Mouse (Mus musculus): Measurements from ENCODE around the gene Fpr1. TPM values are rescaled to one million over a fixed set of nuclear protein-coding genes. Genes with fewer than 3 reads are reported as not detected.

The Fpr1 gene
- polyA plus RNA-seq, 1 experiment = not detected

GRCm38 (mm10) chr17:17837919-17838701 is 45.6 kb downstream of the Fpr1 start:
- no peaks in the 10 kb centered on the region; the same call in 1 of the 2 replicates for H3K4me1 ChIP-seq (ENCODE audit: control insufficient read depth, insufficient read depth, low read length)
- TF ChIP-seq POLR2A (IDR thresholded peaks at IDR 0.05; ENCODE audit: extremely low read depth, insufficient read depth, low read length) = peak; percentile 72
- TF ChIP-seq CTCF (IDR thresholded peaks at IDR 0.05; ENCODE audit: extremely low read depth, insufficient read depth, low read length) = peak; percentile 51
- peak overlapping the region; percentile 54 for H3K27ac ChIP-seq (ENCODE audit: insufficient read depth, low read length)
- peak overlapping the region; percentile 36 for H3K4me3 ChIP-seq (ENCODE audit: insufficient read depth, low read length)

GRCm38 (mm10) chr17:17837426-17837825 is 46.3 kb downstream of the Fpr1 start:
- H3K4me1 ChIP-seq (ENCODE audit: control insufficient read depth, insufficient read depth, low read length) = no peaks in the 10 kb centered on the region; the same call in 1 of the 2 replicates
- peak overlapping the region; percentile 54 for H3K27ac ChIP-seq (ENCODE audit: insufficient read depth, low read length)
- H3K4me3 ChIP-seq (ENCODE audit: insufficient read depth, low read length) = peak overlapping the region; percentile 36
- TF ChIP-seq POLR2A (IDR thresholded peaks at IDR 0.05; ENCODE audit: extremely low read depth, insufficient read depth, low read length) (no peak), CTCF (IDR thresholded peaks at IDR 0.05; ENCODE audit: extremely low read depth, insufficient read depth, low read length) (no peak)

- Histone ChIP-seq H3K27ac (ENCODE audit: insufficient read depth, low read length) (no peak overlapping the region), H3K4me3 (ENCODE audit: insufficient read depth, low read length) (no peak overlapping the region), H3K4me1 (ENCODE audit: control insufficient read depth, insufficient read depth, low read length) (no peaks in the 10 kb centered on the region; the same call in 1 of the 2 replicates)
- TF ChIP-seq CTCF (IDR thresholded peaks at IDR 0.05; ENCODE audit: extremely low read depth, insufficient read depth, low read length) (no peak), POLR2A (IDR thresholded peaks at IDR 0.05; ENCODE audit: extremely low read depth, insufficient read depth, low read length) (no peak)
Observed at GRCm38 (mm10) chr17:17836101-17836500, 47.6 kb downstream of the Fpr1 start.

- Histone ChIP-seq H3K4me1 (ENCODE audit: control insufficient read depth, insufficient read depth, low read length) (no peaks in the 10 kb centered on the region; the same call in 1 of the 2 replicates), H3K4me3 (ENCODE audit: insufficient read depth, low read length) (no peak overlapping the region), H3K27ac (ENCODE audit: insufficient read depth, low read length) (no peak overlapping the region)
- TF ChIP-seq CTCF (IDR thresholded peaks at IDR 0.05; ENCODE audit: extremely low read depth, insufficient read depth, low read length) (no peak), POLR2A (IDR thresholded peaks at IDR 0.05; ENCODE audit: extremely low read depth, insufficient read depth, low read length) (no peak)
Observed at GRCm38 (mm10) chr17:17834896-17835295, 48.8 kb downstream of the Fpr1 start.

GRCm38 (mm10) chr17:17830731-17831130 is 53.0 kb downstream of the Fpr1 start:
- TF ChIP-seq CTCF (IDR thresholded peaks at IDR 0.05; ENCODE audit: extremely low read depth, insufficient read depth, low read length) (no peak), POLR2A (IDR thresholded peaks at IDR 0.05; ENCODE audit: extremely low read depth, insufficient read depth, low read length) (no peak)

GRCm38 (mm10) chr17:17829816-17830535 is 53.8 kb downstream of the Fpr1 start:
- H3K4me3 ChIP-seq (ENCODE audit: insufficient read depth, low read length) = peak overlapping the region; percentile 93
- TF ChIP-seq CTCF (IDR thresholded peaks at IDR 0.05; ENCODE audit: extremely low read depth, insufficient read depth, low read length) (no peak), POLR2A (IDR thresholded peaks at IDR 0.05; ENCODE audit: extremely low read depth, insufficient read depth, low read length) (no peak)
- no peaks in the 10 kb centered on the region; the same call in 1 of the 2 replicates for H3K4me1 ChIP-seq (ENCODE audit: control insufficient read depth, insufficient read depth, low read length)
- H3K27ac ChIP-seq (ENCODE audit: insufficient read depth, low read length) = peak overlapping the region; percentile 79

More at GRCm38 (mm10) chr17:17830731-17831130, 53.0 kb downstream of the Fpr1 start:
- Histone ChIP-seq H3K27ac (ENCODE audit: insufficient read depth, low read length) (no peak overlapping the region), H3K4me3 (ENCODE audit: insufficient read depth, low read length) (no peak overlapping the region), H3K4me1 (ENCODE audit: control insufficient read depth, insufficient read depth, low read length) (no peaks in the 10 kb centered on the region; the same call in 1 of the 2 replicates)

- Histone ChIP-seq H3K4me1 (ENCODE audit: control insufficient read depth, insufficient read depth, low read length) (no peaks in the 10 kb centered on the region; the same call in 1 of the 2 replicates), H3K4me3 (ENCODE audit: insufficient read depth, low read length) (peak overlapping the region; percentile 93), H3K27ac (ENCODE audit: insufficient read depth, low read length) (peak overlapping the region; percentile 79)
- TF ChIP-seq POLR2A (IDR thresholded peaks at IDR 0.05; ENCODE audit: extremely low read depth, insufficient read depth, low read length) (no peak), CTCF (IDR thresholded peaks at IDR 0.05; ENCODE audit: extremely low read depth, insufficient read depth, low read length) (no peak)
Observed at GRCm38 (mm10) chr17:17829052-17829785, 54.5 kb downstream of the Fpr1 start.

GRCm38 (mm10) chr17:17828191-17828981 is 55.4 kb downstream of the Fpr1 start:
- Histone ChIP-seq H3K27ac (ENCODE audit: insufficient read depth, low read length) (peak overlapping the region; percentile 96), H3K4me3 (ENCODE audit: insufficient read depth, low read length) (peak overlapping the region; percentile 93)

More at GRCm38 (mm10) chr17:17828191-17828981, 55.4 kb downstream of the Fpr1 start:
- H3K4me1 ChIP-seq (ENCODE audit: control insufficient read depth, insufficient read depth, low read length) = no peaks in the 10 kb centered on the region; the same call in 1 of the 2 replicates
- TF ChIP-seq POLR2A (IDR thresholded peaks at IDR 0.05; ENCODE audit: extremely low read depth, insufficient read depth, low read length) (peak; percentile 42), CTCF (IDR thresholded peaks at IDR 0.05; ENCODE audit: extremely low read depth, insufficient read depth, low read length) (no peak)
